Mouse (Mus musculus) CH12.LX (cell line): ENCODE measurements around the gene Sirt6. TPM values are rescaled to one million over a fixed set of nuclear protein-coding genes. Genes with fewer than 3 reads are reported as not detected.

Source experiments
- DNase-seq: peaks from one replicate; pipeline ENCODE4 v3.0.0-alpha.2; 2013; ENCODE audit errors: extremely low read depth
- H3K27ac ChIP-seq: 2 replicates; pipeline ENCODE4 v1.5.1; 2012; ENCODE audit warnings: low read depth, mild to moderate bottlenecking, control low read depth, moderate library complexity; ENCODE audit not compliant: insufficient read depth
- H3K27me3 ChIP-seq: replicated peaks from 2 replicates; pipeline ENCODE3; 2012; ENCODE audit warnings: inconsistent platforms
- H3K36me3 ChIP-seq, 2 experiments: replicated peaks in 1 of 2; 2 replicates each; pipeline versions ENCODE3 to v1.6.1; 2012; ENCODE audit warnings: inconsistent platforms in 1 of 2, low read length in 1 of 2, mild to moderate bottlenecking in 1 of 2, mixed read lengths in 1 of 2, moderate library complexity in 1 of 2; ENCODE audit not compliant: control insufficient read depth in 1 of 2, insufficient read depth in 1 of 2
- H3K4me1 ChIP-seq, 2 experiments: 2 replicates each; pipeline ENCODE4 v1.6.1; 2012; ENCODE audit warnings: inconsistent platforms in 1 of 2, moderate library complexity in 1 of 2; ENCODE audit not compliant: insufficient read depth in 2 of 2, control insufficient read depth in 1 of 2
- H3K4me2 ChIP-seq: 2 replicates; pipeline ENCODE4 v1.6.1; 2012; ENCODE audit warnings: low read depth, mild to moderate bottlenecking, control low read depth; ENCODE audit not compliant: poor library complexity, insufficient read depth, severe bottlenecking
- H3K4me3 ChIP-seq, 3 experiments: fragments of 150-350 bp in 1 of 3; sonication (generic) in 1 of 3; replicated peaks in 1 of 3; 2 replicates each; pipeline versions ENCODE3 to v1.5.1; 2011 to 2012; ENCODE audit warnings: low read depth in 2 of 3, low read length in 2 of 3, mild to moderate bottlenecking in 2 of 3, moderate library complexity in 2 of 3, control low read depth in 1 of 3, improper control_type of control experiment in 1 of 3, inconsistent platforms in 1 of 3, mixed read lengths in 1 of 3; ENCODE audit not compliant: poor library complexity in 1 of 3
- H3K79me2 ChIP-seq: replicated peaks from 2 replicates; pipeline ENCODE4 v1.6.1; 2012; ENCODE audit warnings: mild to moderate bottlenecking, moderate library complexity; ENCODE audit not compliant: control insufficient read depth, poor library complexity, insufficient read depth, severe bottlenecking; ENCODE audit errors: extremely low read depth
- H3K9ac ChIP-seq: 2 replicates; pipeline ENCODE4 v1.6.1; 2012; ENCODE audit warnings: low read depth, mild to moderate bottlenecking, control low read depth, moderate library complexity; ENCODE audit not compliant: insufficient read depth
- H3K9me3 ChIP-seq: replicated peaks from 2 replicates; pipeline ENCODE3; 2012; ENCODE audit warnings: low read length, inconsistent platforms, mixed read lengths
- BHLHE40 ChIP-seq: IDR thresholded peaks from 2 replicates; pipeline ENCODE4 v1.6.1; 2011; ENCODE audit warnings: mild to moderate bottlenecking, low read depth, low read length, improper control_type of control experiment
- CHD1 ChIP-seq: IDR thresholded peaks from 2 replicates; pipeline ENCODE4 v1.6.1; 2012; ENCODE audit warnings: low read depth, low read length, improper control_type of control experiment, inconsistent platforms
- CHD2 ChIP-seq: IDR thresholded peaks from 2 replicates; pipeline ENCODE4 v1.6.1; 2011; ENCODE audit warnings: low read length, improper control_type of control experiment
- CTCF ChIP-seq, 2 experiments: IDR thresholded peaks in 1 of 2; conservative IDR thresholded peaks in 1 of 2; 2 replicates each; pipeline ENCODE4 v1.5.1; 2011 to 2012; ENCODE audit warnings: low read depth in 2 of 2, low read length in 2 of 2, improper control_type of control experiment in 1 of 2, inconsistent platforms in 1 of 2, mild to moderate bottlenecking in 1 of 2, moderate library complexity in 1 of 2
- E2F4 ChIP-seq: IDR thresholded peaks from 2 replicates; pipeline ENCODE4 v1.6.1; 2011; ENCODE audit warnings: low read depth, low read length, improper control_type of control experiment; ENCODE audit not compliant: insufficient replicate concordance
- ELF1 ChIP-seq: IDR thresholded peaks from 2 replicates; pipeline ENCODE4 v1.6.1; 2014; ENCODE audit warnings: low read depth, mild to moderate bottlenecking, inconsistent platforms, low read length, improper control_type of control experiment
- EP300 ChIP-seq: IDR thresholded peaks from 2 replicates; pipeline ENCODE4 v1.6.1; 2011; ENCODE audit warnings: low read length, improper control_type of control experiment
- ETS1 ChIP-seq: conservative IDR thresholded peaks from 2 replicates; pipeline ENCODE4 v1.6.1; 2012; ENCODE audit warnings: low read depth, mild to moderate bottlenecking, inconsistent platforms, low read length, improper control_type of control experiment, moderate library complexity
- GABPA ChIP-seq: IDR thresholded peaks from 2 replicates; pipeline ENCODE4 v1.6.1; 2012; ENCODE audit warnings: low read depth, low read length, improper control_type of control experiment, inconsistent platforms; ENCODE audit not compliant: insufficient replicate concordance
- HCFC1 ChIP-seq: IDR thresholded peaks from 2 replicates; pipeline ENCODE4 v1.6.1; 2012; ENCODE audit warnings: low read depth, mild to moderate bottlenecking, inconsistent platforms, low read length, improper control_type of control experiment
- IRF4 ChIP-seq: IDR thresholded peaks from 2 replicates; pipeline ENCODE4 v1.6.1; 2014; ENCODE audit warnings: low read depth, mild to moderate bottlenecking, inconsistent platforms, low read length, improper control_type of control experiment
- JUN ChIP-seq: IDR thresholded peaks from 2 replicates; pipeline ENCODE4 v1.6.1; 2011; ENCODE audit warnings: low read depth, mild to moderate bottlenecking, low read length, improper control_type of control experiment, moderate library complexity; ENCODE audit not compliant: insufficient read depth
- JUND ChIP-seq: conservative IDR thresholded peaks from 2 replicates; pipeline ENCODE4 v1.6.1; 2011; ENCODE audit warnings: low read depth, low read length, improper control_type of control experiment
- KAT2A ChIP-seq: IDR thresholded peaks from 2 replicates; pipeline ENCODE4 v1.6.1; 2012; ENCODE audit warnings: low read length, improper control_type of control experiment, inconsistent platforms; ENCODE audit not compliant: insufficient replicate concordance
- MAFK ChIP-seq: IDR thresholded peaks from 2 replicates; pipeline ENCODE4 v1.6.1; 2011; ENCODE audit warnings: low read length, improper control_type of control experiment; ENCODE audit not compliant: insufficient replicate concordance
- MAX ChIP-seq: IDR thresholded peaks from 2 replicates; pipeline ENCODE4 v1.6.1; 2011; ENCODE audit warnings: low read length, improper control_type of control experiment
- MAZ ChIP-seq: IDR thresholded peaks from 2 replicates; pipeline ENCODE4 v1.6.1; 2012; ENCODE audit warnings: low read depth, mild to moderate bottlenecking, inconsistent platforms, low read length, improper control_type of control experiment, moderate library complexity
- MEF2A ChIP-seq: IDR thresholded peaks from 2 replicates; pipeline ENCODE4 v1.6.1; 2014; ENCODE audit warnings: low read depth, mild to moderate bottlenecking, inconsistent platforms, low read length, improper control_type of control experiment, borderline replicate concordance
- MXI1 ChIP-seq: IDR thresholded peaks from 2 replicates; pipeline ENCODE4 v1.6.1; 2011; ENCODE audit warnings: mild to moderate bottlenecking, low read depth, low read length, improper control_type of control experiment
- MYC ChIP-seq: IDR thresholded peaks from 2 replicates; pipeline ENCODE4 v1.6.1; 2011; ENCODE audit warnings: low read depth, mild to moderate bottlenecking, improper control_type of control experiment, low read length
- NELFE ChIP-seq: IDR thresholded peaks from 2 replicates; pipeline ENCODE4 v1.6.1; 2011; ENCODE audit warnings: low read depth, low read length, improper control_type of control experiment
- NRF1 ChIP-seq: IDR thresholded peaks from 2 replicates; pipeline ENCODE4 v1.6.1; 2014; ENCODE audit warnings: low read depth, mild to moderate bottlenecking, inconsistent platforms, low read length, improper control_type of control experiment, moderate library complexity
- PAX5 ChIP-seq: IDR thresholded peaks from 2 replicates; pipeline ENCODE4 v1.6.1; 2012; ENCODE audit warnings: low read length, inconsistent platforms, mixed read lengths
- POLR2A ChIP-seq: IDR thresholded peaks from 2 replicates; pipeline ENCODE4 v1.6.1; 2011; ENCODE audit warnings: low read depth, mild to moderate bottlenecking, improper control_type of control experiment, low read length
- POLR2AphosphoS2 ChIP-seq: IDR thresholded peaks from 2 replicates; pipeline ENCODE4 v1.6.1; 2011; ENCODE audit warnings: low read depth, low read length, improper control_type of control experiment
- RAD21 ChIP-seq: IDR thresholded peaks from 2 replicates; pipeline ENCODE4 v1.6.1; 2011; ENCODE audit warnings: low read depth, mild to moderate bottlenecking, low read length, improper control_type of control experiment, moderate library complexity
- RCOR1 ChIP-seq: conservative IDR thresholded peaks from 2 replicates; pipeline ENCODE4 v1.6.1; 2012; ENCODE audit warnings: low read depth, mild to moderate bottlenecking, inconsistent platforms, low read length, improper control_type of control experiment
- SIN3A ChIP-seq: IDR thresholded peaks from 2 replicates; pipeline ENCODE4 v1.6.1; 2012; ENCODE audit warnings: low read length, improper control_type of control experiment, inconsistent platforms
- SMC3 ChIP-seq: IDR thresholded peaks from 2 replicates; pipeline ENCODE4 v1.6.1; 2011; ENCODE audit warnings: low read depth, low read length, improper control_type of control experiment
- TBP ChIP-seq: conservative IDR thresholded peaks from 2 replicates; pipeline ENCODE4 v1.6.1; 2011; ENCODE audit warnings: low read depth, low read length, improper control_type of control experiment
- TCF12 ChIP-seq: IDR thresholded peaks from 2 replicates; pipeline ENCODE4 v1.6.1; 2014; ENCODE audit warnings: low read depth, mild to moderate bottlenecking, inconsistent platforms, low read length, improper control_type of control experiment
- UBTF ChIP-seq: IDR thresholded peaks from 2 replicates; pipeline ENCODE4 v1.6.1; 2012; ENCODE audit warnings: low read depth, mild to moderate bottlenecking, inconsistent platforms, low read length, improper control_type of control experiment, moderate library complexity
- USF1 ChIP-seq: IDR thresholded peaks from 2 replicates; pipeline ENCODE4 v1.6.1; 2014; ENCODE audit warnings: low read depth, mild to moderate bottlenecking, inconsistent platforms, low read length, improper control_type of control experiment
- USF2 ChIP-seq: conservative IDR thresholded peaks from 2 replicates; pipeline ENCODE4 v1.6.1; 2011; ENCODE audit warnings: low read depth, low read length, improper control_type of control experiment
- ZC3H11A ChIP-seq: IDR thresholded peaks from 2 replicates; pipeline ENCODE4 v1.6.1; 2012; ENCODE audit warnings: low read depth, mild to moderate bottlenecking, inconsistent platforms, low read length, improper control_type of control experiment
- ZKSCAN1 ChIP-seq: IDR thresholded peaks from 2 replicates; pipeline ENCODE4 v1.6.1; 2012; ENCODE audit warnings: low read depth, inconsistent platforms, low read length, improper control_type of control experiment, borderline replicate concordance
- ZMIZ1 ChIP-seq: IDR thresholded peaks from 2 replicates; pipeline ENCODE4 v1.6.1; 2012; ENCODE audit warnings: low read depth, mild to moderate bottlenecking, inconsistent platforms, low read length, improper control_type of control experiment
- ZNF384 ChIP-seq: IDR thresholded peaks from 2 replicates; pipeline ENCODE4 v1.6.1; 2012; ENCODE audit warnings: low read depth, low read length, improper control_type of control experiment, inconsistent platforms
- dilution Hi-C: fragments of 300-500 bp; cut with MboI; formaldehyde crosslinking; loops from 2 replicates; pipeline ENCODE4 v1.14.3; 2020; ENCODE audit warnings: low sequenced_read_pairs; ENCODE audit not compliant: extremely low pct_unique_long_range_greater_than_20kb, extremely low pct_ligation_motif_present
- in situ Hi-C: fragments of 300-500 bp; cut with MboI; formaldehyde crosslinking; loops from 3 replicates; pipeline ENCODE4 v1.14.3; 2019; ENCODE audit warnings: low sequenced_read_pairs, low pct_ligation_motif_present, low pct_unique_long_range_greater_than_20kb, mixed read lengths
- polyA plus RNA-seq: library from polyadenylated mRNA; unstranded; fragments of >175 nt; gene quantifications from 2 replicates; pipeline ENCODE4 v1.2.1, GENCODE M21; 2012; ENCODE audit warnings: low read depth; ENCODE audit not compliant: insufficient read length
- total RNA-seq, 2 experiments: library from RNA; depleted of rRNA; stranded (reverse); fragments of 300-350 nt in 1 of 2; fragments of >200 nt in 1 of 2; gene quantifications; 2 replicates each; pipeline ENCODE4 v1.2.3; 2012 to 2014

The Sirt6 gene
- total and polyA plus RNA-seq, 3 experiments = 16.9 to 36.4 (median 17.8) TPM

DNA sequence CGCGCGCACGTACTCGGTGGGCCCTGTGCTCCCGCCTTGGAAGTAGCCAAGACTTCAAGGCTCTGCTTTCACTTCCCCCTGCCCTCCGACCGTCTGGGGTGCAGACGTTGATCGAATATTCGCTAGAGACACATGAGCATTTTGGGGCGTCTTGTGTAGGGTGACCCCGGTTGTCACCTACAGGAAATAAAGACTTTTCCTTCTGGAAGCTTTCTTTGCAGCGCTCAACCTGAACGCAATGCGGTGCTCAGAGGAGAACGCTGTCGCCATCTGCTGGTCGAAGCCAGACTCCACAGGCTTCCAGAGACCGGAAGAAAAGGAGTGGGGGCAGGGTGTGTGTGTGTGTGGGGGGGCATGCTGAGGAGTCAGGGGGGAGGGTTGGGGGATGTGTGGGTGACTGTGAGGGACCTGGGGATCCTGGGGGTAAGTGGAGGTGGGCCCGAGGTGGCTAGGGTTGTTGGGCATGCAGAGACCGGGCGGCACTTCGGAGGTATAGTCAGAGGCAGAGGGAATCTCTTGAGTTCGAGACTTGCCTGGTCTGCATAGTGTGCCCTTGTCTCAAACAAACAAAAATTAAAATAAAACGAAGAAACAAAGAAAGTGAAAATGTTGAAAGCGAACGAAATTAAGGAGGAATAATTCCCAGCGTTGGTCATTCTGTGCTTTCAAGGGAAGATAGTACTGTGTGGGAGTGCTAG, 22.5 kb downstream of the Sirt6 start:
- in situ Hi-C loops = loop anchor here (5.0 to 10.0 kb wide), 2 partner anchors 43 to 110 kb away; partner anchors contain the start of gene Ncln
- Histone ChIP-seq H3K36me3 (peaks cover 6 to 27% of the 10 kb centered on the region in 2 experiments), H3K27ac (peak overlapping the region; percentile 55; the same call in 1 of the 2 replicates), H3K9ac (peak overlapping the region; percentile 39; the same call in 1 of the 2 replicates), H3K79me2 (no peaks in the 10 kb centered on the region), H3K27me3 (peaks cover 22% of the 10 kb centered on the region), H3K4me1 (peaks cover 16 to 35% of the 10 kb centered on the region in 2 experiments), H3K9me3 (no peaks in the 10 kb centered on the region), H3K4me2 (peak overlapping the region; percentile 91), H3K4me3 (peak overlapping the region; percentile 52 to 68 (median 56))
- TF ChIP-seq CHD1 (peak; percentile 80), USF1 (no peak), POLR2AphosphoS2 (0 out of 2 replicates have a peak, but pooled peaks have one; percentile 48), HCFC1 (peak; percentile 65), IRF4 (peak; percentile 75), MXI1 (peak; percentile 87), MYC (peak; percentile 65; the same call in 1 of the 2 replicates), CHD2 (peak; percentile 94), ETS1 (peak; percentile 49), CTCF (conservative IDR thresholded peaks at IDR 0.05 in 1 of 2, IDR thresholded peaks at IDR 0.05 in 1 of 2; ENCODE audit: low read depth in 2 of 2, low read length in 2 of 2) (peak; percentile 30 to 89; a peak in 3 of 4 replicates), MAFK (0 out of 2 replicates have a peak, but pooled peaks have one; percentile 48), SIN3A (peak; percentile 86), RCOR1 (peak; percentile 69; the same call in 1 of the 2 replicates), PAX5 (no peak), ZC3H11A (peak; percentile 18), GABPA (no peak), JUN (no peak), ELF1 (peak; percentile 91), SMC3 (peak; percentile 80), TCF12 (peak; percentile 58), JUND (no peak), MAZ (peak; percentile 98), ZNF384 (no peak), NRF1 (peak; percentile 70), USF2 (no peak), RAD21 (peak; percentile 79), ZKSCAN1 (no peak), UBTF (no peak; the same call in 1 of the 2 replicates), E2F4 (peak; percentile 24; the same call in 1 of the 2 replicates), EP300 (peak; percentile 58), BHLHE40 (peak; percentile 68), MAX (peak; percentile 80; the same call in 1 of the 2 replicates), ZMIZ1 (0 out of 2 replicates have a peak, but pooled peaks have one; percentile 41), MEF2A (peak; percentile 60), KAT2A (0 out of 2 replicates have a peak, but pooled peaks have one; percentile 36), POLR2A (peak; percentile 38; the same call in 1 of the 2 replicates), NELFE (peak; percentile 74), TBP (no peak)
- dilution Hi-C loops = no loop called here
- peak; percentile 92 for DNase-seq
